Mouse (Mus musculus) liver, embryonic 14.5 days (tissue): ENCODE measurements around the gene Col8a2.

Source experiments
- CTCF ChIP-seq: IDR thresholded peaks from 2 replicates; pipeline ENCODE4 v1.5.1; 2016; ENCODE audit warnings: antibody characterized with exemption, low read depth, control low read depth
- EP300 ChIP-seq: IDR thresholded peaks from 2 replicates; pipeline ENCODE4 v1.6.1; 2016; ENCODE audit warnings: antibody characterized with exemption, low read depth

DNA sequence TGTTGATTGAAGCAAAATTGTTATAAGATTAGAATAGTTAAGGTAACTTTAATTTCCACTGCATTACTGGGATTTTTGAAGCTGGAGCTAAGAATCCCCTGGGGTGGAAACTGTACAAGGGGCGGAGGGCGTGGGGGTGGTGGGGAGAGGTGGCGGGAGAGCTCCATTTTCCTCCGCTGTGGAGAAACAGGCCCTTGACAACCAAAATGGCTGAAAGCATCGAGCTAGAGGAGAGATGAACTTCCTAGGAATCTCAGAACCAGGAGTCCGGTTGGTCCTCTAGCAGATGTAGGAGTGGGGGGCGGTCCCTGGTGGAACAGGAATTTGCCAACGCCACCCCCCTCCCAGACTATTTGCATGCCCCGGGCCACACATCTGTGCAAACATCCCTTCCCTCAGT, 4.9 kb upstream of the Col8a2 start:
- TF ChIP-seq CTCF (no peak), EP300 (no peak)
